Mouse (Mus musculus) heart, embryonic 12.5 days (tissue): Measurements from ENCODE around the gene 1810043G02Rik. TPM values are rescaled to one million over a fixed set of nuclear protein-coding genes. Genes with fewer than 3 reads are reported as not detected.
"Not testable (repeated sequence)": the region's sequence is repeated elsewhere in the genome, so short reads cannot be mapped to it uniquely, and the experiment has no call there.

Source experiments
- ATAC-seq: fragments of 200-750 bp; cut with Nextera tagmentation; 2 replicates; pipeline ENCODE4 v1.8.0; 2017; ENCODE audit warnings: moderate TSS enrichment, moderate library complexity; ENCODE audit not compliant: insufficient number of reproducible peaks, low FRiP score
- H3K27ac ChIP-seq: fragments of 300-500 bp; sonication (generic); 2 replicates; pipeline ENCODE4 v1.5.1; 2016; ENCODE audit warnings: mild to moderate bottlenecking, moderate library complexity; ENCODE audit not compliant: poor library complexity, severe bottlenecking
- H3K27me3 ChIP-seq: fragments of 300-500 bp; sonication (generic); replicated peaks from 2 replicates; pipeline ENCODE4 v1.6.1; 2016; ENCODE audit warnings: mild to moderate bottlenecking, moderate library complexity
- H3K36me3 ChIP-seq: fragments of 300-500 bp; sonication (generic); 2 replicates; pipeline ENCODE4 v1.6.1; 2016; ENCODE audit warnings: mild to moderate bottlenecking, moderate library complexity
- H3K4me1 ChIP-seq: fragments of 300-500 bp; sonication (generic); replicated peaks from 2 replicates; pipeline ENCODE4 v1.6.1; 2016; ENCODE audit warnings: mild to moderate bottlenecking
- H3K4me2 ChIP-seq: fragments of 300-500 bp; sonication (generic); 2 replicates; pipeline ENCODE4 v1.6.1; 2016; ENCODE audit warnings: mild to moderate bottlenecking, moderate library complexity
- H3K4me3 ChIP-seq: fragments of 300-500 bp; sonication (generic); 2 replicates; pipeline ENCODE4 v1.5.1; 2016; ENCODE audit warnings: mild to moderate bottlenecking
- H3K9ac ChIP-seq: fragments of 300-500 bp; sonication (generic); 2 replicates; pipeline ENCODE4 v1.6.1; 2016; ENCODE audit warnings: mild to moderate bottlenecking, moderate library complexity
- H3K9me3 ChIP-seq: fragments of 300-500 bp; sonication (generic); replicated peaks from 2 replicates; pipeline ENCODE4 v1.6.1; 2016; ENCODE audit warnings: mild to moderate bottlenecking, moderate library complexity
- WGBS: fragments of 180-500 bp; shearing (Covaris S2); methylation state at CpG from one replicate; pipeline ENCODE4 v1.1.7; 2016; 5-methylcytosine and 5-hydroxymethylcytosine counted together
- polyA plus RNA-seq: library from polyadenylated mRNA; unstranded; fragments of >200 nt; fragmentation: Nextera tagmentation; extraction: Ambion mirVana; gene quantifications from 2 replicates; pipeline ENCODE4 v1.2.1, GENCODE M21; 2016

1810043G02Rik gene
- polyA plus RNA-seq, 1 experiment from 2014 or later = 14.8 TPM

GRCm38 (mm10) chr10:78018797-78019203 lies 40.5 kb downstream of the 1810043G02Rik start:
- H3K36me3 ChIP-seq = no peaks in the 10 kb centered on the region
- H3K27me3 ChIP-seq = 0 out of 2 replicates have a peak, but pooled peaks cover 3% of the 10 kb centered on the region
- WGBS = 18% methylated on average over 19 of the region's 19 CpGs
- H3K9me3 ChIP-seq = peaks cover 6% of the 10 kb centered on the region; the same call in 1 of the 2 replicates
- H3K9ac ChIP-seq = 0 out of 2 replicates have a peak overlapping the region, but pooled peaks have one; percentile 55
- ATAC-seq = peak; percentile 77
- H3K4me2 ChIP-seq = peak overlapping the region; percentile 64
- H3K27ac ChIP-seq = peak overlapping the region; percentile 53; the same call in 1 of the 2 replicates
- H3K4me1 ChIP-seq = peaks cover 11% of the 10 kb centered on the region; the same call in 1 of the 2 replicates
- peak overlapping the region; percentile 28; the same call in 1 of the 2 replicates for H3K4me3 ChIP-seq

- no peaks in the 10 kb centered on the region for H3K36me3 ChIP-seq
- WGBS = 87% methylated on average over 4 of the region's 4 CpGs
- ATAC-seq = peak; percentile 33
- peak overlapping the region; percentile 64 for H3K4me2 ChIP-seq
- H3K27me3 ChIP-seq = 0 out of 2 replicates have a peak, but pooled peaks cover 3% of the 10 kb centered on the region
- H3K27ac ChIP-seq = no peak overlapping the region
- no peak overlapping the region for H3K9ac ChIP-seq
- H3K4me3 ChIP-seq = no peak overlapping the region
- H3K4me1 ChIP-seq = peaks cover 11% of the 10 kb centered on the region; the same call in 1 of the 2 replicates
- peaks cover 6% of the 10 kb centered on the region; the same call in 1 of the 2 replicates for H3K9me3 ChIP-seq
Observed at GRCm38 (mm10) chr10:78019291-78019690, 41.0 kb downstream of the 1810043G02Rik start.

- not testable (repeated sequence) for ATAC-seq
- 94% methylated on average over 7 of the region's 11 CpGs for WGBS
Observed at GRCm38 (mm10) chr10:78019984-78020383, 41.7 kb downstream of the 1810043G02Rik start.

GRCm38 (mm10) chr10:78025453-78025852 lies 47.1 kb downstream of the 1810043G02Rik start:
- not testable (repeated sequence) for ATAC-seq, H3K27ac ChIP-seq, H3K27me3 ChIP-seq, H3K9me3 ChIP-seq, H3K36me3 ChIP-seq, H3K9ac ChIP-seq, H3K4me3 ChIP-seq, H3K4me1 ChIP-seq, H3K4me2 ChIP-seq
- 71% methylated on average over 6 of the region's 8 CpGs for WGBS

More at GRCm38 (mm10) chr10:78019984-78020383, 41.7 kb downstream of the 1810043G02Rik start:
- not testable (repeated sequence) for H3K27ac ChIP-seq, H3K4me3 ChIP-seq, H3K4me2 ChIP-seq, H3K36me3 ChIP-seq, H3K27me3 ChIP-seq, H3K9me3 ChIP-seq, H3K9ac ChIP-seq
- peaks cover 11% of the 10 kb centered on the region; the same call in 1 of the 2 replicates for H3K4me1 ChIP-seq

- Histone ChIP-seq H3K9ac (no peak overlapping the region), H3K9me3 (no peaks in the 10 kb centered on the region), H3K4me1 (no peaks in the 10 kb centered on the region), H3K27ac (no peak overlapping the region), H3K36me3 (no peaks in the 10 kb centered on the region), H3K4me2 (no peak overlapping the region), H3K27me3 (peaks cover 3% of the 10 kb centered on the region; the same call in 1 of the 2 replicates), H3K4me3 (no peak overlapping the region)
- 5% methylated on average over 5 of the region's 5 CpGs for WGBS
- 0 out of 2 replicates have a peak, but pooled peaks have one; percentile 36 for ATAC-seq
Observed at GRCm38 (mm10) chr10:78028129-78028528, 49.8 kb downstream of the 1810043G02Rik start.

GRCm38 (mm10) chr10:78029080-78029479 lies 50.8 kb downstream of the 1810043G02Rik start:
- Histone ChIP-seq H3K4me1 (no peaks in the 10 kb centered on the region), H3K9me3 (no peaks in the 10 kb centered on the region), H3K9ac (no peak overlapping the region), H3K4me3 (no peak overlapping the region), H3K36me3 (no peaks in the 10 kb centered on the region), H3K27me3 (peaks cover 3% of the 10 kb centered on the region; the same call in 1 of the 2 replicates), H3K27ac (no peak overlapping the region), H3K4me2 (no peak overlapping the region)
- 90% methylated on average over 1 of the region's 1 CpGs for WGBS
- no peak for ATAC-seq

- Histone ChIP-seq H3K27me3 (peaks cover 12% of the 10 kb centered on the region; the same call in 1 of the 2 replicates), H3K9ac (no peak overlapping the region), H3K4me1 (no peaks in the 10 kb centered on the region), H3K4me2 (no peak overlapping the region), H3K9me3 (no peaks in the 10 kb centered on the region), H3K27ac (no peak overlapping the region), H3K36me3 (no peaks in the 10 kb centered on the region), H3K4me3 (no peak overlapping the region)
- no peak for ATAC-seq
- 54% methylated on average over 2 of the region's 2 CpGs for WGBS
Observed at GRCm38 (mm10) chr10:78031987-78032386, 53.7 kb downstream of the 1810043G02Rik start.

Other genes with a start within 250 kb of the 1810043G02Rik start
- not detected in 2 replicates for gene Gm18596, start 235.9 kb upstream of the 1810043G02Rik start, polyA plus RNA-seq
- gene Gm9736, start 227.2 kb upstream of the 1810043G02Rik start, polyA plus RNA-seq = not detected in 2 replicates
- gene Gm3233, start 218.8 kb upstream of the 1810043G02Rik start, polyA plus RNA-seq = not detected in 2 replicates
- gene Gm3238, start 207.2 kb upstream of the 1810043G02Rik start, polyA plus RNA-seq = not detected in 2 replicates
- gene Gm7138, start 201.6 kb upstream of the 1810043G02Rik start, polyA plus RNA-seq = not detected in 2 replicates
- gene Gm3250, start 196.0 kb upstream of the 1810043G02Rik start, polyA plus RNA-seq = not detected in 2 replicates
- gene Gm7137, start 190.3 kb upstream of the 1810043G02Rik start, polyA plus RNA-seq = not detected in 2 replicates
- not detected in 2 replicates for gene Gm9639, start 183.4 kb upstream of the 1810043G02Rik start, polyA plus RNA-seq
- gene Gm19668, start 179.4 kb upstream of the 1810043G02Rik start, polyA plus RNA-seq = not detected in 2 replicates
- not detected in 2 replicates for gene Gm9507, start 166.7 kb upstream of the 1810043G02Rik start, polyA plus RNA-seq
- not detected in 2 replicates for gene Gm2696, start 163.8 kb upstream of the 1810043G02Rik start, polyA plus RNA-seq
- not detected in 2 replicates for gene Krtap10-4, start 151.4 kb upstream of the 1810043G02Rik start, polyA plus RNA-seq
- gene Krtap10-10, start 142.6 kb upstream of the 1810043G02Rik start, polyA plus RNA-seq = not detected in 2 replicates
- not detected in 2 replicates for gene Gm36176, start 131.7 kb upstream of the 1810043G02Rik start, polyA plus RNA-seq
- not detected in 2 replicates for gene Gm10318, start 125.7 kb upstream of the 1810043G02Rik start, polyA plus RNA-seq
- not detected in 2 replicates for gene Gm3285, start 116.5 kb upstream of the 1810043G02Rik start, polyA plus RNA-seq
- gene Lrrc3, start 76.0 kb upstream of the 1810043G02Rik start, polyA plus RNA-seq = 1.9 and 2.1 TPM in 2 replicates
- gene Trpm2, start 8.0 kb upstream of the 1810043G02Rik start, polyA plus RNA-seq = 0.19 and 0.32 TPM in 2 replicates
- 220 and 226 TPM in 2 replicates for gene Pfkl, start 31.6 kb downstream of the 1810043G02Rik start, polyA plus RNA-seq
- not detected in 2 replicates for gene Dnmt3l, start 63.4 kb downstream of the 1810043G02Rik start, polyA plus RNA-seq
- gene Aire, start 65.1 kb downstream of the 1810043G02Rik start, polyA plus RNA-seq = 0.42 TPM in 1 of 2 replicates, not detected in the other
- 1.5 and 1.6 TPM in 2 replicates for gene Icosl, start 90.8 kb downstream of the 1810043G02Rik start, polyA plus RNA-seq
- 38.0 and 38.7 TPM in 2 replicates for gene D10Jhu81e, start 191.3 kb downstream of the 1810043G02Rik start, polyA plus RNA-seq
- gene Pwp2, start 206.6 kb downstream of the 1810043G02Rik start, polyA plus RNA-seq = 14.1 and 14.2 TPM in 2 replicates